Mouse (Mus musculus) embryonic facial prominence, embryonic 13.5 days (tissue): ENCODE measurements around the gene Sdhd. TPM values are rescaled to one million over a fixed set of nuclear protein-coding genes. Genes with fewer than 3 reads are reported as not detected.

Experiments used
- ATAC-seq: fragments of 200-750 bp; cut with Nextera tagmentation; 2 replicates; pipeline ENCODE4 v1.8.0; 2017; ENCODE audit warnings: low read depth; ENCODE audit not compliant: insufficient number of reproducible peaks, insufficient read depth, low FRiP score, low TSS enrichment
- H3K27ac ChIP-seq: fragments of 300-500 bp; sonication (generic); 2 replicates; pipeline ENCODE4 v1.5.1; 2015; ENCODE audit warnings: moderate library complexity, mild to moderate bottlenecking, inconsistent platforms
- H3K27me3 ChIP-seq: fragments of 300-500 bp; sonication (generic); 2 replicates; pipeline ENCODE4 v1.6.1; 2015; ENCODE audit warnings: mild to moderate bottlenecking, inconsistent platforms
- H3K36me3 ChIP-seq: fragments of 300-500 bp; sonication (generic); 2 replicates; pipeline ENCODE4 v1.6.1; 2015; ENCODE audit warnings: mild to moderate bottlenecking, inconsistent platforms
- H3K4me1 ChIP-seq: fragments of 300-500 bp; sonication (generic); 2 replicates; pipeline ENCODE4 v1.6.1; 2015; ENCODE audit warnings: inconsistent platforms
- H3K4me2 ChIP-seq: fragments of 300-500 bp; sonication (generic); 2 replicates; pipeline ENCODE4 v1.6.1; 2015; ENCODE audit warnings: moderate library complexity, mild to moderate bottlenecking, inconsistent platforms
- H3K4me3 ChIP-seq: fragments of 300-500 bp; sonication (generic); 2 replicates; pipeline ENCODE4 v1.5.1; 2015; ENCODE audit warnings: mild to moderate bottlenecking, inconsistent platforms
- H3K9ac ChIP-seq: fragments of 300-500 bp; sonication (generic); 2 replicates; pipeline ENCODE4 v1.6.1; 2015; ENCODE audit warnings: mild to moderate bottlenecking, inconsistent platforms
- H3K9me3 ChIP-seq: fragments of 300-500 bp; sonication (generic); 2 replicates; pipeline ENCODE4 v1.6.1; 2016; ENCODE audit warnings: inconsistent platforms
- WGBS: fragments of 180-500 bp; shearing (Covaris S2); methylation state at CpG from one replicate; pipeline ENCODE4 v1.1.7; 2015; ENCODE audit warnings: mixed read lengths; 5-methylcytosine and 5-hydroxymethylcytosine counted together
- polyA plus RNA-seq: library from polyadenylated mRNA; unstranded; fragments of >200 nt; fragmentation: Nextera tagmentation; extraction: Ambion mirVana; gene quantifications from 2 replicates; pipeline ENCODE4 v1.2.1, GENCODE M21; 2015

The Sdhd gene
- polyA plus RNA-seq, 1 experiment from 2014 or later, result 241 TPM

GRCm38 (mm10) chr9:50553547-50553946, 50.1 kb downstream of the Sdhd start:
- WGBS, result 73% methylated on average over 2 of the region's 2 CpGs
- Histone ChIP-seq H3K4me2 (no peak overlapping the region), H3K9ac (no peak overlapping the region), H3K36me3 (no peaks in the 10 kb centered on the region), H3K27ac (no peak overlapping the region), H3K27me3 (no peaks in the 10 kb centered on the region), H3K4me3 (no peak overlapping the region), H3K9me3 (no peaks in the 10 kb centered on the region), H3K4me1 (peaks cover 8% of the 10 kb centered on the region; the same call in 1 of the 2 replicates)
- ATAC-seq, result no peak

- ATAC-seq, result no peak
- 59% methylated on average over 5 of the region's 5 CpGs for WGBS
Observed at GRCm38 (mm10) chr9:50552206-50552605, 51.4 kb downstream of the Sdhd start.

GRCm38 (mm10) chr9:50548936-50549335, 54.7 kb downstream of the Sdhd start:
- Histone ChIP-seq H3K36me3 (no peaks in the 10 kb centered on the region), H3K9me3 (no peaks in the 10 kb centered on the region), H3K9ac (no peak overlapping the region), H3K27me3 (no peaks in the 10 kb centered on the region), H3K27ac (no peak overlapping the region), H3K4me3 (no peak overlapping the region), H3K4me1 (no peaks in the 10 kb centered on the region), H3K4me2 (no peak overlapping the region)
- WGBS, result 78% methylated on average over 4 of the region's 4 CpGs
- no peak for ATAC-seq

More at GRCm38 (mm10) chr9:50552206-50552605, 51.4 kb downstream of the Sdhd start:
- H3K9me3 ChIP-seq, result no peaks in the 10 kb centered on the region
- H3K4me3 ChIP-seq, result no peak overlapping the region
- no peaks in the 10 kb centered on the region for H3K27me3 ChIP-seq
- peaks cover 8% of the 10 kb centered on the region; the same call in 1 of the 2 replicates for H3K4me1 ChIP-seq
- no peak overlapping the region for H3K4me2 ChIP-seq
- no peak overlapping the region for H3K9ac ChIP-seq
- no peaks in the 10 kb centered on the region for H3K36me3 ChIP-seq
- no peak overlapping the region for H3K27ac ChIP-seq

- Histone ChIP-seq H3K9ac (no peak overlapping the region), H3K27me3 (no peaks in the 10 kb centered on the region), H3K4me3 (no peak overlapping the region), H3K4me1 (no peaks in the 10 kb centered on the region), H3K36me3 (no peaks in the 10 kb centered on the region), H3K27ac (no peak overlapping the region), H3K9me3 (no peaks in the 10 kb centered on the region), H3K4me2 (no peak overlapping the region)
- ATAC-seq, result no peak
- 56% methylated on average over 5 of the region's 5 CpGs for WGBS
Observed at GRCm38 (mm10) chr9:50547859-50548478, 55.6 kb downstream of the Sdhd start.

Other genes with a start within 250 kb of the Sdhd start
- gene Plet1, start 109.3 kb downstream of the Sdhd start, polyA plus RNA-seq, result 0.59 and 1.1 TPM in 2 replicates
- 79.4 and 87.9 TPM in 2 replicates for gene Pts, start 75.1 kb downstream of the Sdhd start, polyA plus RNA-seq
- gene Il18, start 49.0 kb downstream of the Sdhd start, polyA plus RNA-seq, result 5.1 TPM in 2 replicates
- 0.15 and 0.40 TPM in 2 replicates for gene Bco2, start 48.6 kb downstream of the Sdhd start, polyA plus RNA-seq
- gene Tex12, start 42.5 kb downstream of the Sdhd start, polyA plus RNA-seq, result 0.26 TPM in 1 of 2 replicates, not detected in the other
- gene Timm8b, start 98 bp upstream of the Sdhd start, polyA plus RNA-seq, result 286 and 288 TPM in 2 replicates
- gene Pih1d2, start 13.5 kb upstream of the Sdhd start, polyA plus RNA-seq, result 2.7 and 3.7 TPM in 2 replicates
- 28.6 and 30.1 TPM in 2 replicates for gene Nkapd1, start 13.7 kb upstream of the Sdhd start, polyA plus RNA-seq
- gene Dlat, start 56.0 kb upstream of the Sdhd start, polyA plus RNA-seq, result 38.0 and 42.4 TPM in 2 replicates
- gene Dixdc1, start 135.7 kb upstream of the Sdhd start, polyA plus RNA-seq, result 22.6 and 23.3 TPM in 2 replicates
- gene 2310030G06Rik, start 142.7 kb upstream of the Sdhd start, polyA plus RNA-seq, result 6.0 and 6.7 TPM in 2 replicates
- 17.1 and 21.3 TPM in 2 replicates for gene Cryab, start 147.5 kb upstream of the Sdhd start, polyA plus RNA-seq
- gene Hspb2, start 148.5 kb upstream of the Sdhd start, polyA plus RNA-seq, result 4.8 and 5.7 TPM in 2 replicates
- gene Fdxacb1, start 164.4 kb upstream of the Sdhd start, polyA plus RNA-seq, result 11.1 and 12.4 TPM in 2 replicates
- gene Alg9, start 171.2 kb upstream of the Sdhd start, polyA plus RNA-seq, result 36.9 and 43.8 TPM in 2 replicates
- gene 1110032A03Rik, start 171.7 kb upstream of the Sdhd start, polyA plus RNA-seq, result 35.6 and 39.8 TPM in 2 replicates
- 72.2 and 75.3 TPM in 2 replicates for gene Ppp2r1b, start 241.5 kb upstream of the Sdhd start, polyA plus RNA-seq